Mouse (Mus musculus) CD4-positive naive resting alpha-beta T cell, adult 57 days (primary cell): ENCODE data around the gene Vmn2r65. TPM values are rescaled to one million over a fixed set of nuclear protein-coding genes. Genes with fewer than 3 reads are reported as not detected.

Source experiments
- total RNA-seq: library from RNA; stranded (reverse); gene quantifications from one replicate; pipeline ENCODE4 v1.2.4, GENCODE M21; 2023

The Vmn2r65 gene
- total RNA-seq: not detected

DNA sequence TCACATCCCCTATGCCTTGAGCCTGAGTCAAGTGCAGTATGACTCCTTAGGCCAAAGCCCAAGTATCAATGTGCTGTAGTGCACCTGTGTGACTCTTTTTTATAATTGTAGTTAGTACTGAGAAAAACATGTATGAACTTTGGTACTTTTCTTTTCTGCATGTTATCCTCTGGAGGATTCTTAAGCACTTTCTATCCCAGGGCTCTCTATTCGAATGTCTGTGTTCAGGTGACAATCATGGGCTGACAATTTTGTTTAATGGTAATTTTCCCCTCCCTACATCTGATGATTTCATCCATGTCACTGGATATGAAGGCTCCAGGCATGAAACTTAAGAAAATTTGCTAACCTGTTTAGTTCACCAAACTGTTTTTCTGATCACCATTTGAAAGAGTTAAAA, at the start of gene Vmn2r65:
TSS of gene Vmn2r65 (minus strand) at position 101 of the 400 bp plus-strand sequence.

DNA sequence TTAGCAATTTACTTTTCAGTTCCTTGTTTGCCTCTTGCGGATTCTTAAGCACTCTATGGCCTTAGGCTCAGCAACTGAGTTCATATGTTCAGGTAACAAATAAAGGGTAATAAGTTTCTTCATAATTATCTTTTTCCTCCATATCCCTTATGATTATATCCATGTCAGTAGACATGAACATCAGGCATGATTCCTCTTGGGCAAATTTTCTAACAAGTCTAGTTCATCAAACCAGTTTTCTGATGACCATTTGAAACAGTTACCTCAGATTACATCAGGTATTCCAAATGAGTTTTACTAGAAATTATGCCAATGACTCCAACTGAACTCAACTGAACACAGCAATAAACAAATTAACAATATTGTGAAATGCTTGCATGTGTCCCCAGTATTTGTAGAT, 48.3 kb upstream of the Vmn2r65 start, which contains the start of gene Vmn2r66:
TSS of gene Vmn2r66 (minus strand) at position 101 of the 400 bp plus-strand sequence.

Other genes with a start within 250 kb of the Vmn2r65 start
- not detected for gene Olfr291, start 110.6 kb downstream of the Vmn2r65 start, total RNA-seq
- not detected for gene Vmn2r66, start 48.2 kb upstream of the Vmn2r65 start, total RNA-seq
- gene Vmn2r67, start 191.9 kb upstream of the Vmn2r65 start, total RNA-seq: not detected